Mouse (Mus musculus) MEL (cell line): ENCODE measurements around the gene Pkdcc.

Source experiments
- CTCF ChIP-seq, 3 experiments: IDR thresholded peaks in 2 of 3; conservative IDR thresholded peaks in 1 of 3; 2 replicates each; pipeline ENCODE4 v1.5.1; 2011 to 2012; ENCODE audit warnings: low read length in 3 of 3, low read depth in 2 of 3, mild to moderate bottlenecking in 2 of 3, improper control_type of control experiment in 1 of 3, inconsistent platforms in 1 of 3, mixed read lengths in 1 of 3, moderate library complexity in 1 of 3; ENCODE audit not compliant: control insufficient read depth in 1 of 3, insufficient read depth in 1 of 3, poor library complexity in 1 of 3, severe bottlenecking in 1 of 3
- GATA1 ChIP-seq: IDR thresholded peaks from 2 replicates; pipeline ENCODE4 v1.6.1; 2011; ENCODE audit warnings: low read depth, low read length, improper control_type of control experiment
- MEF2A ChIP-seq: IDR thresholded peaks from 2 replicates; pipeline ENCODE4 v1.6.1; 2014; ENCODE audit warnings: low read depth, mild to moderate bottlenecking, inconsistent platforms, low read length, improper control_type of control experiment; ENCODE audit not compliant: poor library complexity, insufficient replicate concordance, severe bottlenecking; ENCODE audit errors: extremely low read depth
- MXI1 ChIP-seq: IDR thresholded peaks from 2 replicates; pipeline ENCODE4 v1.6.1; 2011; ENCODE audit warnings: mild to moderate bottlenecking, low read depth, low read length, improper control_type of control experiment
- NRF1 ChIP-seq: IDR thresholded peaks from 2 replicates; pipeline ENCODE4 v1.6.1; 2014; ENCODE audit warnings: low read depth, mild to moderate bottlenecking, inconsistent platforms, low read length, improper control_type of control experiment, moderate library complexity; ENCODE audit not compliant: poor library complexity, insufficient read depth, severe bottlenecking
- POLR2A ChIP-seq, 2 experiments: IDR thresholded peaks; 2 replicates each; pipeline ENCODE4 v1.6.1; 2011 to 2012; ENCODE audit warnings: low read length in 2 of 2, mild to moderate bottlenecking in 2 of 2, control low read depth in 1 of 2, improper control_type of control experiment in 1 of 2, low read depth in 1 of 2, moderate library complexity in 1 of 2; ENCODE audit not compliant: control insufficient read depth in 1 of 2, insufficient read depth in 1 of 2, poor library complexity in 1 of 2
- POLR2AphosphoS2 ChIP-seq: IDR thresholded peaks from 2 replicates; pipeline ENCODE4 v1.6.1; 2011; ENCODE audit warnings: low read length, improper control_type of control experiment
- RCOR1 ChIP-seq: IDR thresholded peaks from 2 replicates; pipeline ENCODE4 v1.6.1; 2012; ENCODE audit warnings: low read depth, mild to moderate bottlenecking, inconsistent platforms, low read length, improper control_type of control experiment
- SIN3A ChIP-seq: IDR thresholded peaks from 2 replicates; pipeline ENCODE4 v1.6.1; 2012; ENCODE audit warnings: low read length, improper control_type of control experiment, inconsistent platforms
- TBP ChIP-seq: IDR thresholded peaks from 2 replicates; pipeline ENCODE4 v1.8.0; 2011; ENCODE audit warnings: low read depth, low read length, improper control_type of control experiment
- USF1 ChIP-seq: IDR thresholded peaks from 2 replicates; pipeline ENCODE4 v1.6.1; 2014; ENCODE audit warnings: low read depth, mild to moderate bottlenecking, inconsistent platforms, low read length, improper control_type of control experiment, moderate library complexity

DNA sequence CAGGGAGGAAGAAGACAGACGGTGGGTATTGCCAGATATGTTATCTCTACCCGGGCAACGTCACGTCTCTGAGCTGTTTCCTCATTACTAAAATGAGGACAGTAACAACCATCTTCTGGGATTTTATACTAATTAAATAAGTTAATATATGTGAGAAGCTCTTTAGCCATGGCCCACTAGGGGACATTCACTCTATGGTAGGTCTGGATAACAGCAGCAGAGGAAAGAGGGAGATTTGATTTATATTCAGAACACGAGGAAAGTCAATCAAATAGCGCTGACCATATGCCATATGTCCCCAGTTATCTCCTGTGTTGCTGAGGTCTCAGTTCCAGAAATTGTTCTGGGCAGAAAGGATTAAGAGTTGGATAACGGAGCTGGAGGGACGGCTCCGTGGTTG is 24.3 kb upstream of the Pkdcc start:
- TF ChIP-seq NRF1 (no peak), CTCF (IDR thresholded peaks at IDR 0.05 in 2 of 3, conservative IDR thresholded peaks at IDR 0.05 in 1 of 3; ENCODE audit: control insufficient read depth in 1 of 3, insufficient read depth in 1 of 3, low read depth in 2 of 3, low read length in 3 of 3, poor library complexity in 1 of 3, severe bottlenecking in 1 of 3) (no peak), RCOR1 (no peak), POLR2A (IDR thresholded peaks at IDR 0.05; ENCODE audit: control insufficient read depth in 1 of 2, insufficient read depth in 1 of 2, low read depth in 1 of 2, low read length in 2 of 2, poor library complexity in 1 of 2) (no peak), MXI1 (no peak), USF1 (no peak), MEF2A (no peak), POLR2AphosphoS2 (no peak), SIN3A (no peak), GATA1 (no peak), TBP (no peak)
